Mouse (Mus musculus): ENCODE measurements around the gene Rfng.

DNA sequence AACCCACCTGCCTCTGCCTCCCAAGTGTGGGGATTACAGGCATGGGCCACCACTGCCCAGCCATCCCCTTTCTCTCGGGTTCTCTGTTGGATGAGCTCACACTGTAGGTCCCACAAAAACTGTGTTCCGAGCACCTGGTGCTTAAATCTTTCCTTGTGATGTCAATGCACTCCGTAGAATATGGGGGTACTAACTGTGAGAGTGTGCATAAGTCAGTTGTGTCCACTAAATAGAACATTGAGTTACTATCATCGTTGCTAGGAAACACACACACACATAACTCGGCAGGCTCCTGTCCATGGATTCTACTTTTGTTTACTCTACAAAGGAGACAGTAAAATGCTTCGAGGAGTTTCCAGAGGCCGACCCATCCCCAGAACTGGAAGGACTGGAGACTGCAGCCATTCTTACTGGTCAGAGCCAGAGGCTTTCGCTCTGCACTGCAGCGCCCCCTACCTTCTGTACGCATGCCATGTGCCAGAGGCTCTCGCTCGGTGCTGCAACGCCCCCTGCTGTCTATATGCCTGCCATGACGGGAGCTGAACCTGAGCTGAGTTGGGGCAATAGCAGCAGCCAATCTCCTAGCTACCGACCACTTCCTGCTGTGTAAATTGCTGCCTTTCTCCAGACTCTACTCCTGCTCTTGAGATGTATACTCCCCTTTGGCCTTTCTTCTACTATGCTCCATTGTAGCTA, 8.1 kb downstream of the Rfng start:
- peak; percentile 97 for TF ChIP-seq CTCF (IDR thresholded peaks at IDR 0.05; ENCODE audit: low read depth, low read length)
- TF ChIP-seq TAL1 (conservative IDR thresholded peaks at IDR 0.05; ENCODE audit: low read depth, low read length): no peak
- no peak for TF ChIP-seq GATA1 (IDR thresholded peaks at IDR 0.05; ENCODE audit: borderline replicate concordance, low read length)
- TF ChIP-seq POLR2AphosphoS5 (IDR thresholded peaks at IDR 0.05; ENCODE audit: insufficient replicate concordance, low read depth, low read length): no peak
- TF ChIP-seq GATA2 (IDR thresholded peaks at IDR 0.05; ENCODE audit: borderline replicate concordance, low read depth, low read length): no peak

All from G1E (cell line).